In genomic region chr15:10981377-10982063, GRCm38 (mm10) we compare ENCODE assay signal across 8 mouse cellular contexts. TPM values are rescaled to one million over a fixed set of nuclear protein-coding genes. Genes with fewer than 3 reads are reported as not detected.
DNase-seq lines count a peak whose midpoint lies in the region; ATAC-seq and TF ChIP-seq lines count a peak whose summit lies in the region.

Amacr (plus strand) TSS chr15:10981756.

- DNase-seq in CD8-positive naive resting alpha-beta T cell, adult 2 months (ENCODE audit: low read depth in 2 of 2, low spot score in 2 of 2) = peak; percentile 64 to 75
- DNase-seq in c-Kit-positive CD71-positive TER-119-positive erythroid progenitor cells, embryonic 14.5 days (ENCODE audit: low spot score) = peak; percentile 76
- peak; percentile 89 for DNase-seq in heart, postnatal 0 days (ENCODE audit: low spot score)
- DNase-seq in kidney, postnatal 4 days = peak; percentile 93 to 95

- H3K4me3 ChIP-seq in forebrain, embryonic 12.5 days (replicated peaks) = peak within 1 kb of the TSS; percentile 62
- peak within 1 kb of the TSS; percentile 72 for H3K4me3 ChIP-seq in heart, postnatal 0 days (ENCODE audit: low read depth, low read length)
- peak within 1 kb of the TSS; percentile 76 for H3K4me3 ChIP-seq in liver, embryonic 16.5 days (ENCODE audit: low read depth, low read length)
- H3K4me3 ChIP-seq in neural tube, embryonic 13.5 days = peak within 1 kb of the TSS; percentile 69
- H3K4me3 ChIP-seq in testis, adult 2 months (ENCODE audit: control insufficient read depth, low read depth, low read length) = peak within 1 kb of the TSS; percentile 85

- ATAC-seq in forebrain, embryonic 12.5 days (ENCODE audit: low FRiP score) = peak; percentile 99
- peak; percentile 99 for ATAC-seq in heart, postnatal 0 days (ENCODE audit: insufficient read depth, low read depth)
- peak; percentile 96 for ATAC-seq in liver, embryonic 16.5 days (ENCODE audit: low read depth)
- peak; percentile 100 for ATAC-seq in neural tube, embryonic 13.5 days (ENCODE audit: low read depth)

- peak; percentile 84 for TF ChIP-seq POLR2A in testis, adult 2 months (IDR thresholded peaks at IDR 0.05; ENCODE audit: control insufficient read depth, low read depth, low read length)

- no peaks in the 10 kb centered on the region for H3K36me3 ChIP-seq in forebrain, embryonic 12.5 days (replicated peaks)
- 0 out of 2 replicates have a peak, but pooled peaks cover 6% of the 10 kb centered on the region for H3K36me3 ChIP-seq in heart, postnatal 0 days (replicated peaks; ENCODE audit: control insufficient read depth, insufficient read depth, low read length)
- no peaks in the 10 kb centered on the region for H3K36me3 ChIP-seq in liver, embryonic 16.5 days (ENCODE audit: control insufficient read depth, insufficient read depth)
- no peaks in the 10 kb centered on the region for H3K36me3 ChIP-seq in neural tube, embryonic 13.5 days
- no peaks in the 10 kb centered on the region for H3K36me3 ChIP-seq in testis, adult 2 months (ENCODE audit: control insufficient read depth, insufficient read depth, low read length)

- no peaks in the 10 kb centered on the region for H3K9me3 ChIP-seq in forebrain, embryonic 12.5 days
- no peaks in the 10 kb centered on the region for H3K9me3 ChIP-seq in heart, postnatal 0 days (replicated peaks; ENCODE audit: control insufficient read depth, low read length)
- no peaks in the 10 kb centered on the region for H3K9me3 ChIP-seq in liver, embryonic 16.5 days (replicated peaks; ENCODE audit: control insufficient read depth, low read length)
- H3K9me3 ChIP-seq in neural tube, embryonic 13.5 days = no peaks in the 10 kb centered on the region

- peak; percentile 45 for TF ChIP-seq CTCF in heart, postnatal 0 days (IDR thresholded peaks at IDR 0.05; ENCODE audit: low read depth)
- peak; percentile 26; the same call in 1 of the 2 replicates for TF ChIP-seq CTCF in testis, adult 2 months (IDR thresholded peaks at IDR 0.05; ENCODE audit: control insufficient read depth, insufficient read depth, insufficient replicate concordance, low read depth, low read length)

- H3K4me2 ChIP-seq in forebrain, embryonic 12.5 days = peak within 1 kb of the TSS; percentile 63
- H3K4me2 ChIP-seq in heart, postnatal 0 days (ENCODE audit: low read depth, low read length) = peak within 1 kb of the TSS; percentile 74
- peak within 1 kb of the TSS; percentile 74 for H3K4me2 ChIP-seq in liver, embryonic 16.5 days (ENCODE audit: low read depth, low read length)
- H3K4me2 ChIP-seq in neural tube, embryonic 13.5 days = peak within 1 kb of the TSS; percentile 63

- H3K27me3 ChIP-seq in forebrain, embryonic 12.5 days = no peaks in the 10 kb centered on the region
- H3K27me3 ChIP-seq in heart, postnatal 0 days (ENCODE audit: control insufficient read depth, insufficient read depth, low read length) = no peaks in the 10 kb centered on the region
- no peaks in the 10 kb centered on the region for H3K27me3 ChIP-seq in liver, embryonic 16.5 days (ENCODE audit: control insufficient read depth, insufficient read depth, low read depth, low read length)
- H3K27me3 ChIP-seq in neural tube, embryonic 13.5 days = no peaks in the 10 kb centered on the region
- no peaks in the 10 kb centered on the region for H3K27me3 ChIP-seq in testis, adult 2 months (ENCODE audit: control insufficient read depth, insufficient read depth, low read length)

- peak within 1 kb of the TSS; percentile 55 for H3K9ac ChIP-seq in forebrain, embryonic 12.5 days
- H3K9ac ChIP-seq in heart, postnatal 0 days (replicated peaks; ENCODE audit: low read depth, low read length) = peak within 1 kb of the TSS; percentile 61
- H3K9ac ChIP-seq in liver, embryonic 16.5 days (ENCODE audit: low read depth, low read length) = peak within 1 kb of the TSS; percentile 78
- H3K9ac ChIP-seq in neural tube, embryonic 13.5 days = peak within 1 kb of the TSS; percentile 76

- H3K4me1 ChIP-seq in forebrain, embryonic 12.5 days = peaks cover 10% of the 10 kb centered on the region
- peaks cover 9% of the 10 kb centered on the region; the same call in 1 of the 2 replicates for H3K4me1 ChIP-seq in heart, postnatal 0 days (ENCODE audit: control insufficient read depth, insufficient read depth)
- H3K4me1 ChIP-seq in liver, embryonic 16.5 days (ENCODE audit: control insufficient read depth, low read depth, low read length) = no peaks in the 10 kb centered on the region; the same call in none of the 2 replicates
- peaks cover 18% of the 10 kb centered on the region for H3K4me1 ChIP-seq in neural tube, embryonic 13.5 days (replicated peaks)
- H3K4me1 ChIP-seq in testis, adult 2 months (ENCODE audit: control insufficient read depth, insufficient read depth, low read length) = peaks cover 4% of the 10 kb centered on the region; the same call in 1 of the 2 replicates

- H3K27ac ChIP-seq in forebrain, embryonic 12.5 days = peak within 1 kb of the TSS; percentile 67; the same call in 1 of the 2 replicates
- H3K27ac ChIP-seq in heart, postnatal 0 days (ENCODE audit: low read depth) = peak within 1 kb of the TSS; percentile 90
- H3K27ac ChIP-seq in liver, embryonic 16.5 days (ENCODE audit: low read length) = peak within 1 kb of the TSS; percentile 88
- peak within 1 kb of the TSS; percentile 93 for H3K27ac ChIP-seq in neural tube, embryonic 13.5 days (replicated peaks)
- H3K27ac ChIP-seq in testis, adult 2 months (ENCODE audit: control insufficient read depth, insufficient read depth, low read depth, low read length) = peak within 1 kb of the TSS; percentile 96

- TF ChIP-seq EP300 in heart, postnatal 0 days (IDR thresholded peaks at IDR 0.05; ENCODE audit: low read depth) = no peak

- WGBS in forebrain, embryonic 12.5 days = under 1% methylated on average over 52 of the region's 52 CpGs
- under 1% methylated on average over 51 of the region's 52 CpGs for WGBS in heart, postnatal 0 days
- WGBS in liver, embryonic 16.5 days (ENCODE audit: insufficient replicate concordance) = under 1% methylated on average over 52 of the region's 52 CpGs
- WGBS in neural tube, embryonic 13.5 days = under 1% methylated on average over 52 of the region's 52 CpGs

RNA-seq across cellular contexts. Expression of gene Amacr, which starts in this region (rescaled TPM):
- polyA plus RNA-seq in forebrain, embryonic 12.5 days (2016; fragmentation: Nextera tagmentation; extraction: Ambion mirVana) = 5.5 and 10.0 TPM in 2 replicates
- total RNA-seq in heart, postnatal 0 days (2014; rRNA removed; ENCODE audit: low replicate concordance) = 11.2 and 25.5 TPM in 2 replicates
- 24.7 and 25.8 TPM in 2 replicates for polyA plus RNA-seq in heart, postnatal 0 days (2015; fragmentation: Nextera tagmentation; extraction: Ambion mirVana)
- 24.0 and 26.6 TPM in 2 replicates for polyA plus RNA-seq in liver, embryonic 16.5 days (2015; fragmentation: Nextera tagmentation; extraction: Ambion mirVana)
- polyA plus RNA-seq in neural tube, embryonic 13.5 days (2015; fragmentation: Nextera tagmentation; extraction: Ambion mirVana) = 13.8 and 15.6 TPM in 2 replicates
- 2.4 and 2.7 TPM in 2 replicates for polyA plus RNA-seq in testis, adult 2 months (2012; rRNA removed)

Comparison
In these comparisons a context has a peak if more than half of its experiments do, and no peak if none do; other contexts are left out.
1. Peak in every context shown above with its lines: DNase-seq, ATAC-seq, H3K4me3 ChIP-seq and H3K27ac ChIP-seq.